Mouse (Mus musculus): ENCODE measurements around the gene Tmod1. TPM values are rescaled to one million over a fixed set of nuclear protein-coding genes. Genes with fewer than 3 reads are reported as not detected.

Tmod1 gene
- polyA plus RNA-seq, 2 experiments = 32.2 to 41.7 TPM

- peaks cover 92% of the 10 kb centered on the region for H3K36me3 ChIP-seq (replicated peaks; ENCODE audit: control insufficient read depth, insufficient read depth, low read depth)
- no peak overlapping the region for H3K9ac ChIP-seq (replicated peaks)
- no peak overlapping the region for H3K4me3 ChIP-seq (ENCODE audit: insufficient read depth in 1 of 2, low read depth in 2 of 2, low read length in 2 of 2)
- H3K27me3 ChIP-seq (ENCODE audit: control insufficient read depth, insufficient read depth, low read length) = no peaks in the 10 kb centered on the region
- ATAC-seq (ENCODE audit: insufficient read depth) (no peak), DNase-seq (ENCODE audit: low read depth in 3 of 3, low spot score in 3 of 3) (no peak)
- no peak overlapping the region for H3K4me2 ChIP-seq (ENCODE audit: low read depth)
- no peaks in the 10 kb centered on the region for H3K4me1 ChIP-seq (replicated peaks; ENCODE audit: control insufficient read depth in 2 of 2, insufficient read depth in 2 of 2, low read length in 1 of 2)
- H3K9me3 ChIP-seq (ENCODE audit: control insufficient read depth, low read length) = no peaks in the 10 kb centered on the region
- no peak for TF ChIP-seq EP300 (IDR thresholded peaks at IDR 0.05; ENCODE audit: low read depth)
- TF ChIP-seq CTCF (IDR thresholded peaks at IDR 0.05; ENCODE audit: low read depth) = no peak
- H3K27ac ChIP-seq = no peak overlapping the region
- WGBS (ENCODE audit: insufficient replicate concordance) = 58% methylated on average over 17 of the region's 18 CpGs
Observed at GRCm38 (mm10) chr4:46086718-46087426, 48.1 kb downstream of the Tmod1 start.

DNA sequence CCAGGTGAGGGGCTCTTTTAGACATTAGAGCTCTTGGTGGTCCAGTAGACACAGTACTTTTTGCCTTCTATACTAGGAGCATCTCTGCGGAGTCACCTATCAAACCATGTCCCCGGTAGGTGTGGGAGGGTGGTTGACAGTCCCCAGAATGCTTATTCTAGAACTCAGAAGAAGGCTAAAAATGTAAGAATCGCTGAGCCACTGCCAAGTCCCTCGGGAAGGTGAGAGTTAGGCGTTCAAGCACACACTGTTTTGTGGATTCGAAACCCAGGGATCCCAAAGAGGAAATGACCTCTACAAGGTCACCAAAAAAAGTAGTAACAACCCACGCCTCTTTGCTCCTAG lies 48.7 kb downstream of the Tmod1 start:
- H3K4me1 ChIP-seq (replicated peaks; ENCODE audit: control insufficient read depth in 2 of 2, insufficient read depth in 2 of 2, low read length in 1 of 2) = no peaks in the 10 kb centered on the region
- no peak overlapping the region for H3K4me3 ChIP-seq (ENCODE audit: insufficient read depth in 1 of 2, low read depth in 2 of 2, low read length in 2 of 2)
- no peak overlapping the region for H3K27ac ChIP-seq
- H3K36me3 ChIP-seq (replicated peaks; ENCODE audit: control insufficient read depth, insufficient read depth, low read depth) = peaks cover 95% of the 10 kb centered on the region
- no peak overlapping the region for H3K4me2 ChIP-seq (ENCODE audit: low read depth)
- H3K9me3 ChIP-seq (ENCODE audit: control insufficient read depth, low read length) = no peaks in the 10 kb centered on the region
- 73% methylated on average over 7 of the region's 7 CpGs for WGBS (ENCODE audit: insufficient replicate concordance)
- no peak overlapping the region for H3K9ac ChIP-seq (replicated peaks)
- ATAC-seq (ENCODE audit: insufficient read depth) = no peak
- no peaks in the 10 kb centered on the region for H3K27me3 ChIP-seq (ENCODE audit: control insufficient read depth, insufficient read depth, low read length)
- DNase-seq (ENCODE audit: low read depth in 3 of 3, low spot score in 3 of 3) = no peak
- TF ChIP-seq EP300 (IDR thresholded peaks at IDR 0.05; ENCODE audit: low read depth) = no peak

DNA sequence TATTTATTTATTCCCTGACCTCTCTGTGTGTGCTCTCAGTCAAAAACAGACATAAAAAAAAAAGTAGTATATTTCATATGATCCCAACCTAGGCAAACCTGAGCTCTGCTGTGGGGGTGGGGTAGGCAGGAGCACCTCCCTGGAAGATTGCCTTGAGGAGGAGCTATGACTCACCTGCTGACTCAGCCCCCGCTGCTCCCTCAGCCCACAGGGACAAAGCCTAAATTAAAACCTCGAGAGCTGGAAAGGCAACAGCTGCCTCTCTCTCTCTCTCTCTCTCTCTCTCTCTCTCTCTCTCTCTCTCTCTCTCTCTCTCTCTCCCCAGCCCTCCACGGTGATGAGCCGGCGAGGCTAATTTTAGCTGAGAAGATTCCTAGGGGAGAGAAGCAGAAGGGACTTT lies 49.1 kb downstream of the Tmod1 start:
- H3K4me1 ChIP-seq (replicated peaks; ENCODE audit: control insufficient read depth in 2 of 2, insufficient read depth in 2 of 2, low read length in 1 of 2) = no peaks in the 10 kb centered on the region
- H3K9ac ChIP-seq (replicated peaks) = no peak overlapping the region
- no peak overlapping the region for H3K4me2 ChIP-seq (ENCODE audit: low read depth)
- ATAC-seq (ENCODE audit: insufficient read depth) = no peak
- 69% methylated on average over 5 of the region's 5 CpGs for WGBS (ENCODE audit: insufficient replicate concordance)
- no peak overlapping the region for H3K4me3 ChIP-seq (ENCODE audit: insufficient read depth in 1 of 2, low read depth in 2 of 2, low read length in 2 of 2)
- peaks cover 95% of the 10 kb centered on the region for H3K36me3 ChIP-seq (replicated peaks; ENCODE audit: control insufficient read depth, insufficient read depth, low read depth)
- H3K27ac ChIP-seq = no peak overlapping the region
- no peaks in the 10 kb centered on the region for H3K9me3 ChIP-seq (ENCODE audit: control insufficient read depth, low read length)
- H3K27me3 ChIP-seq (ENCODE audit: control insufficient read depth, insufficient read depth, low read length) = no peaks in the 10 kb centered on the region
- no peak for DNase-seq (ENCODE audit: low read depth in 3 of 3, low spot score in 3 of 3)
- TF ChIP-seq CTCF (IDR thresholded peaks at IDR 0.05; ENCODE audit: low read depth) = no peak
- TF ChIP-seq EP300 (IDR thresholded peaks at IDR 0.05; ENCODE audit: low read depth) = no peak

- no peak for DNase-seq (ENCODE audit: low read depth in 3 of 3, low spot score in 3 of 3)
- Histone ChIP-seq H3K9ac (replicated peaks) (no peak overlapping the region), H3K9me3 (ENCODE audit: control insufficient read depth, low read length) (no peaks in the 10 kb centered on the region), H3K4me3 (ENCODE audit: insufficient read depth in 1 of 2, low read depth in 2 of 2, low read length in 2 of 2) (no peak overlapping the region), H3K4me2 (ENCODE audit: low read depth) (no peak overlapping the region), H3K27ac (no peak overlapping the region), H3K27me3 (ENCODE audit: control insufficient read depth, insufficient read depth, low read length) (no peaks in the 10 kb centered on the region), H3K4me1 (replicated peaks; ENCODE audit: control insufficient read depth in 2 of 2, insufficient read depth in 2 of 2, low read length in 1 of 2) (no peaks in the 10 kb centered on the region), H3K36me3 (replicated peaks; ENCODE audit: control insufficient read depth, insufficient read depth, low read depth) (peaks cover 95% of the 10 kb centered on the region)
- WGBS (ENCODE audit: insufficient replicate concordance) = 89% methylated on average over 14 of the region's 14 CpGs
- no peak for ATAC-seq (ENCODE audit: insufficient read depth)
- TF ChIP-seq CTCF (IDR thresholded peaks at IDR 0.05; ENCODE audit: low read depth) (no peak), EP300 (IDR thresholded peaks at IDR 0.05; ENCODE audit: low read depth) (no peak)
Observed at GRCm38 (mm10) chr4:46089524-46090125, 50.9 kb downstream of the Tmod1 start.

DNA sequence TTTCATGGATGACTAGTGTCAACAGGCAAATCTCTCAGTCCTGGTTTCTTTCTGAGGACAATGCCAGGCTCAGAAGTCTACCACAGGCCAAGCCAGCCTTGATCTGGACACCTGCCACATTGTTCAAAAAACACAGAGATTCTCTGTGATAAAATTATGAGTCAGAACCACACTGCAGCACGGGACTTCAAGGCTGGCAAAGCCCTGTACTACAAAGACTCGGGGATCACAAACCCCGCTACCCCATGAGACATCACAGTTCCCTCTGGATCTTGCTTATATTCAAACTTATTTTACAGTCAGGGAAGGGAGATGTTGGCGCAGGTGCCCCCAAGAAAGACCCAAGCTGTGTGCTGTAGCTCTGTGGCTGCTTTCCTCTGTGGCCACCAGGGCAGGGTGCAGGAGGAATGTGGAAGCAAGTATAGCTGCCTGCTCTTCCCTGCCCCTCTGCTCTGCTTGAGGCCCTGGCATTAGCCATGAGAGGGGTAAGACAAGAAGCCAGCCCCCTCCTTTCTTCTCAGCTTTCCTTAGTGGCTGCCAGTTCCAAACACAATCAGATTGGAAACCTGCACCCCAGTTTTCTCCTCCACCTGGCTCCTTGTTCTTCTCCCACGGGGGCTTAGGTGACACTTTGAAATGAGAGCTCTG lies 53.8 kb downstream of the Tmod1 start:
- Histone ChIP-seq H3K27ac (no peak overlapping the region), H3K36me3 (replicated peaks; ENCODE audit: control insufficient read depth, insufficient read depth, low read depth) (peaks cover 97% of the 10 kb centered on the region), H3K4me3 (ENCODE audit: insufficient read depth in 1 of 2, low read depth in 2 of 2, low read length in 2 of 2) (no peak overlapping the region), H3K27me3 (ENCODE audit: control insufficient read depth, insufficient read depth, low read length) (no peaks in the 10 kb centered on the region), H3K4me2 (ENCODE audit: low read depth) (no peak overlapping the region), H3K9ac (replicated peaks) (no peak overlapping the region), H3K9me3 (ENCODE audit: control insufficient read depth, low read length) (no peaks in the 10 kb centered on the region), H3K4me1 (replicated peaks; ENCODE audit: control insufficient read depth in 2 of 2, insufficient read depth in 2 of 2, low read length in 1 of 2) (no peaks in the 10 kb centered on the region)
- no peak for TF ChIP-seq CTCF (IDR thresholded peaks at IDR 0.05; ENCODE audit: low read depth)
- TF ChIP-seq EP300 (IDR thresholded peaks at IDR 0.05; ENCODE audit: low read depth) = no peak
- ATAC-seq (ENCODE audit: insufficient read depth) = no peak
- no peak for DNase-seq (ENCODE audit: low read depth in 3 of 3, low spot score in 3 of 3)
- 87% methylated on average over 5 of the region's 5 CpGs for WGBS (ENCODE audit: insufficient replicate concordance)
